Mouse (Mus musculus) liver, embryonic 14.5 days (tissue): ENCODE data around the gene Vsig2. TPM values are rescaled to one million over a fixed set of nuclear protein-coding genes. Genes with fewer than 3 reads are reported as not detected.

Experiments
- ATAC-seq: fragments of 200-750 bp; cut with Nextera tagmentation; 2 replicates; pipeline ENCODE4 v1.8.0; 2017; ENCODE audit warnings: moderate number of reproducible peaks, mild to moderate bottlenecking, moderate library complexity; ENCODE audit not compliant: insufficient read depth
- DNase-seq, 3 experiments: peaks; one replicate each; pipeline ENCODE4 v3.0.0-alpha.2; 2012 to 2013; ENCODE audit warnings: low read depth in 3 of 3, low spot score in 3 of 3
- H3K27ac ChIP-seq: fragments of 300-500 bp; sonication (generic); 2 replicates; pipeline ENCODE4 v1.5.1; 2014; ENCODE audit warnings: moderate library complexity, mild to moderate bottlenecking, control low read depth, inconsistent platforms
- H3K27me3 ChIP-seq: fragments of 300-500 bp; sonication (generic); 2 replicates; pipeline ENCODE4 v1.6.1; 2014; ENCODE audit warnings: mild to moderate bottlenecking, low read length, moderate library complexity; ENCODE audit not compliant: control insufficient read depth, insufficient read depth
- H3K36me3 ChIP-seq: fragments of 300-500 bp; sonication (generic); replicated peaks from 2 replicates; pipeline ENCODE4 v1.6.1; 2014; ENCODE audit warnings: low read depth; ENCODE audit not compliant: control insufficient read depth, insufficient read depth
- H3K4me1 ChIP-seq, 2 experiments: fragments of 200-500 bp in 1 of 2; fragments of 300-500 bp in 1 of 2; sonication (generic) in 1 of 2; replicated peaks; 2 replicates each; pipeline ENCODE4 v1.6.1; 2012 to 2014; ENCODE audit warnings: antibody characterized with exemption in 1 of 2, inconsistent platforms in 1 of 2, low read length in 1 of 2; ENCODE audit not compliant: control insufficient read depth in 2 of 2, insufficient read depth in 2 of 2
- H3K4me2 ChIP-seq: fragments of 300-500 bp; sonication (generic); 2 replicates; pipeline ENCODE4 v1.6.1; 2014; ENCODE audit warnings: low read depth, mild to moderate bottlenecking, control low read depth, moderate library complexity
- H3K4me3 ChIP-seq, 2 experiments: fragments of 200-500 bp in 1 of 2; fragments of 300-500 bp in 1 of 2; sonication (generic) in 1 of 2; 2 replicates each; pipeline ENCODE4 v1.5.1; 2012 to 2014; ENCODE audit warnings: low read depth in 2 of 2, low read length in 2 of 2, mild to moderate bottlenecking in 2 of 2, control low read depth in 1 of 2, inconsistent platforms in 1 of 2, moderate library complexity in 1 of 2; ENCODE audit not compliant: insufficient read depth in 1 of 2
- H3K9ac ChIP-seq: fragments of 300-500 bp; sonication (generic); replicated peaks from 2 replicates; pipeline ENCODE4 v1.6.1; 2014; ENCODE audit warnings: mild to moderate bottlenecking, control low read depth, moderate library complexity
- H3K9me3 ChIP-seq: fragments of 300-500 bp; sonication (generic); 2 replicates; pipeline ENCODE4 v1.6.1; 2016; ENCODE audit warnings: low read length, mixed read lengths; ENCODE audit not compliant: control insufficient read depth
- CTCF ChIP-seq: IDR thresholded peaks from 2 replicates; pipeline ENCODE4 v1.5.1; 2016; ENCODE audit warnings: antibody characterized with exemption, low read depth, control low read depth
- EP300 ChIP-seq: IDR thresholded peaks from 2 replicates; pipeline ENCODE4 v1.6.1; 2016; ENCODE audit warnings: antibody characterized with exemption, low read depth
- WGBS: fragments of 180-500 bp; shearing (Covaris S2); extraction: QIAGEN DNeasy Blood & Tissue Kit; methylation state at CpG from one replicate; pipeline ENCODE4 v1.1.7; 2014; ENCODE audit not compliant: insufficient replicate concordance; 5-methylcytosine and 5-hydroxymethylcytosine counted together
- polyA plus RNA-seq, 2 experiments: library from polyadenylated mRNA; depleted of rRNA in 1 of 2; stranded (reverse) in 1 of 2; unstranded in 1 of 2; fragments of >200 nt; fragmentation: Nextera tagmentation in 1 of 2; extraction: Ambion mirVana in 1 of 2; gene quantifications; 2 replicates each; pipeline versions ENCODE4 v1.2.1 to v1.2.3; 2012 to 2014

Vsig2 gene
- polyA plus RNA-seq, 2 experiments: 0.36 to 0.70 TPM

DNA sequence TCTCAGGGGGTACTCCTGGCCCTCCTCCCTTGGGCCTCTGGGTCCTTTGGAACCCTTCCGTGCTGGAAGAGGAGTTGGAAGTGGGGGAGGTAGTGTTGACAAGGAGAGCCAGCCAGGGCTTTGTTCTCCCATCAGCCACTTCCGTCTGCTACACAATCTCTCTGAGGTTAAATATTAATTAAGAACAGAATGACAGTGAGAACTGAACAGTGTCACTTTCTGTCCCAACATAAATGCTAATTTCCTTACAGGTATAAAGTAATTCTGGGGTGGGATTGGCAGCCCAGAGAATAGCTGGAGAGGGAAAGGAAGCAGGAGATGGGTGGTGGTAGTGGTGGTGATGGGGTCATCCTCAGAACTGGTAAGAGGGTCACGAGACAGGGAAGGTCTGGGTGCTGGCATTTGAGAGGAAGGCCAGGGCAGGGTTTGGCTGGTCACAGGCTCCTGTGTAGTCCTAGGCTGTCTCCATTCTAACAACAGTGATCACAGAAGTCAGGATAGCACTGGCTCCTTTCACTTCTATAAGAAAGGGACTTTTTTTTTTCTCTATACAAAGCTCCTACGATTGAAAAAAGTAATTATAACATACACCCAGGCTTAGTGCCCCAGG lies 29.7 kb downstream of the Vsig2 start:
- peak overlapping the region; percentile 44; the same call in 1 of the 2 replicates for H3K4me2 ChIP-seq
- DNase-seq (no peak), ATAC-seq (no peak)
- H3K4me1 ChIP-seq: peaks cover 40 to 62% of the 10 kb centered on the region in 2 experiments
- no peak overlapping the region for H3K9ac ChIP-seq
- no peaks in the 10 kb centered on the region for H3K27me3 ChIP-seq
- WGBS: 38% methylated on average over 4 of the region's 4 CpGs
- H3K36me3 ChIP-seq: no peaks in the 10 kb centered on the region
- TF ChIP-seq CTCF: no peak
- no peak for TF ChIP-seq EP300
- no peak overlapping the region for H3K4me3 ChIP-seq
- H3K9me3 ChIP-seq: no peaks in the 10 kb centered on the region
- no peak overlapping the region for H3K27ac ChIP-seq

DNA sequence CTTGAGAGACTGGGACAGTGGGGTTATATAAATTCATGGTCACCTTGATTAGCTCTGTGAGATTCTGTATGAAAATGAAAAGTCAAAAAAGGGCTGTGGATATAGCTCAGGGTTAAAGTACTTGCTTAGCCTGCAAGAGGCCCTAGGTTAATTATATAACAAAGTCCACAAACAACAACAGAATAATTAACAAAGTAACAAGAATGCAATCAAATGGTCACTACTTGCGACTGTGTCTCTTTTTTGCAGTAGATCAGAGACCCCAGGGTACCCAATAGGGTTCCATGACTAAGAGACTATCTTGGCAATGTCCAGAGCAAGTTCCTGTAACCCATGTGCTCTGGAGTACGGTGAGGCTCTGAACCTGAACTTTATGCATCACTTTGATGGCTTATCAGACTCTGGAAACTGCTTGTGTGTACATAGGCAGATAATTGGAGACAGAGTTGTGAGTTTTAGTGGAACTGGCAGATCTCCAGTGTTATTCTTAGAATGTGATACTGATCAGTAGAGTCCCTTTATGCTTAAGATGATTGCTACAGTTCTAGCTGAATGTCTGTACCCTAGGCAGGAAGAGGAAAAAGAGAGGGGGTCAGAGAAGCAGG lies 30.3 kb downstream of the Vsig2 start:
- peak; percentile 46 for ATAC-seq

DNA sequence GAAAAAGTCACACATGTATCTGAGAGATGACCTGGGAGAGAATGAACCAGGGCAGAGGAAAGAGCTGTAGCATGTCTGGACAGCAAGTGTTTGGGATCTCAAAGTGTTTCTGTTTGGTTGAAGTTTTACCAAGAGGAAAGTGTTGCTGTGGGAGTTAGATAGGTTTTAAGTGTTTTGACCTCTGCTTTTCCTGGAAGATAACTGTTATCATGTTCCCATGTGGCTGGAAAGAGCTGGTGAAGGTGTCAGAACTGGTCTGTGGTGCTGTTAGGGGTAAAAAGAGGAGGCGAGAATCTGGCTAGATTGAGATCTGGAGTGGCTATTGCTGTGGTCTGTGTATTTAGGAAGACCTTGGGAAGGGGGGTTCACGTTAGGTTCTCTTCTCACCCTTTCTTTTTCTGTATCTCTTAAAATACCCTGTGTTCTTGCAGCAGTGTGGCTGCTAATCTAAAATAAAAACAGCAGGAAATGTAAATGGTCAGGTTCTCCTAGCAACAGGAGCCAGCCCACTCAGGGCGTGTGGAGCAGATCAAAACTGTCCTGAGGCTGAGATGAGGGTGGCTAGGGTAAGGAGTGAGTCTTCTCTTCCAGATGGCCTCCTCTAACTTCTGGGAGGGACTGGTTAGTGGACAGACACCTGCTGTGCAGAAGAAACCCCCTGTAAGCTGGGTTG lies 33.3 kb downstream of the Vsig2 start:
- H3K9me3 ChIP-seq: no peaks in the 10 kb centered on the region
- TF ChIP-seq CTCF: no peak
- 0 out of 2 replicates have a peak, but pooled peaks have one; percentile 32 for TF ChIP-seq EP300
- H3K4me3 ChIP-seq: no peak overlapping the region
- 9% methylated on average over 3 of the region's 3 CpGs for WGBS
- H3K36me3 ChIP-seq: no peaks in the 10 kb centered on the region
- no peak overlapping the region for H3K27ac ChIP-seq
- H3K27me3 ChIP-seq: no peaks in the 10 kb centered on the region
- peak overlapping the region; percentile 6; the same call in 1 of the 2 replicates for H3K9ac ChIP-seq
- peak overlapping the region; percentile 11; the same call in 1 of the 2 replicates for H3K4me2 ChIP-seq
- peaks cover 30 to 40% of the 10 kb centered on the region in 2 experiments for H3K4me1 ChIP-seq
- ATAC-seq (peak; percentile 16; the same call in 1 of the 2 replicates), DNase-seq (no peak)

More for the DNA sequence above, 30.3 kb downstream of the Vsig2 start:
- Histone ChIP-seq H3K27me3 (no peaks in the 10 kb centered on the region), H3K9ac (no peak overlapping the region), H3K9me3 (no peaks in the 10 kb centered on the region), H3K27ac (no peak overlapping the region), H3K4me1 (peaks cover 34 to 56% of the 10 kb centered on the region in 2 experiments), H3K4me2 (no peak overlapping the region), H3K36me3 (no peaks in the 10 kb centered on the region), H3K4me3 (no peak overlapping the region)
- 28% methylated on average over 2 of the region's 2 CpGs for WGBS
- DNase-seq: no peak
- TF ChIP-seq EP300 (peak; percentile 26), CTCF (no peak)

DNA sequence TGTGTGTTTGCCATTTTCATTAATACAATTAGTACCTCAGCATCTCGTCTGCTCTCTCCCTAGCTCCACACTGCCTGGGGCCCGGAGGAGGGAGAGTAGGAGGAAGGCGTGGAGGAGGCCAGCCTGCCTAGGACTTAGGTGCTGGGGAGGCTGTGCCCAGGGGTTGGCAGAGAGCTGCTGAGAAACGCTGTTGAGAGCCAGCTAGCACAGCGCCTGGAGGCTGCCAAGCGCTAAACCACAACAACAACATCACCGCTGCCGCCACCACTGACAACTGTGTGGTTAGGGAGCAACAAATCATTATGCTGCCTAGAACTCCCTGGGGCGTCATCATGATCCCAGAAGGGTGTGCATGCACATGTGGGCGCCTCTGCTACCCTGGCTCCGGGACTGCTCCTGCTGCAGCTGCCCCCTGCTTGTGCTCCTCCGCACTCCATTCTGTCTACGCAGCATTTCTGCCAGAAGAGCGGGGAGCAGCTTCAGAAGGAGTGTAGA lies 37.4 kb downstream of the Vsig2 start:
- H3K9ac ChIP-seq: no peak overlapping the region
- H3K27me3 ChIP-seq: no peaks in the 10 kb centered on the region
- peaks cover 8 to 9% of the 10 kb centered on the region in 2 experiments for H3K4me1 ChIP-seq
- TF ChIP-seq EP300 (no peak), CTCF (no peak)
- 0 out of 2 replicates have a peak, but pooled peaks have one; percentile 23 for ATAC-seq
- DNase-seq: no peak
- WGBS: 23% methylated on average over 14 of the region's 14 CpGs
- no peak overlapping the region for H3K4me3 ChIP-seq
- no peak overlapping the region for H3K4me2 ChIP-seq
- no peak overlapping the region for H3K27ac ChIP-seq
- no peaks in the 10 kb centered on the region for H3K36me3 ChIP-seq
- no peaks in the 10 kb centered on the region for H3K9me3 ChIP-seq

DNA sequence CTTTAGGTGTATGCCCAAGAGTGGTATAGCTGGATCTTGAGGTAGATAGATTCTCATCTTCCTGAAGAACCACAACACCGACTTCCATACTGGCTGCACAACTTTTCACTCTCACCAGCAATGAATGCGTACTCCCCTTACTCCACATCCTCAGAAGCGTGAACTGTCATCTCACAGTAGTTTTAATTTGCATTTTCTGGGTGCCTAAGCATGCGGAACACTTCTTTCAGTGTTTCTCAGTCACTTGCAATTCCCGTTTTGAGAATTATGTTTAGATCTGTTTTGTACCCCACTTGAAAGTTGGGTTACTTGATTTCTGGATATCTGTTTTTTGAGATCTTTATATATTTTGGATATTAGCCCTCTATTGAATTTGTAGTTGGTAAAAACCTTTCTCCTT lies 44.5 kb downstream of the Vsig2 start:
- WGBS: 73% methylated on average over 5 of the region's 5 CpGs
- TF ChIP-seq CTCF: no peak
- TF ChIP-seq EP300: no peak
- Histone ChIP-seq H3K4me3 (no peak overlapping the region), H3K4me2 (no peak overlapping the region), H3K9ac (no peak overlapping the region), H3K36me3 (no peaks in the 10 kb centered on the region), H3K4me1 (no peaks in the 10 kb centered on the region), H3K27me3 (no peaks in the 10 kb centered on the region), H3K27ac (no peak overlapping the region), H3K9me3 (no peaks in the 10 kb centered on the region)
- no peak for ATAC-seq
- no peak for DNase-seq
